Mouse (Mus musculus) ES-E14 (cell line): Measurements from ENCODE around the gene Scgb3a1.

Experiments
- CHD2 ChIP-seq: IDR thresholded peaks from 2 replicates; pipeline ENCODE4 v1.6.1; 2014; ENCODE audit warnings: mild to moderate bottlenecking, low read depth, low read length, inconsistent platforms
- HCFC1 ChIP-seq: IDR thresholded peaks from 2 replicates; pipeline ENCODE4 v1.6.1; 2012; ENCODE audit warnings: low read length, inconsistent platforms, borderline replicate concordance; ENCODE audit not compliant: insufficient read depth
- MAFK ChIP-seq: IDR thresholded peaks from 2 replicates; pipeline ENCODE4 v1.6.1; 2014; ENCODE audit warnings: mild to moderate bottlenecking, low read depth, low read length, inconsistent platforms; ENCODE audit not compliant: insufficient read depth
- ZC3H11A ChIP-seq: IDR thresholded peaks from 2 replicates; pipeline ENCODE4 v1.6.1; 2012; ENCODE audit warnings: low read depth, mild to moderate bottlenecking, inconsistent platforms, low read length, borderline replicate concordance
- ZNF384 ChIP-seq: IDR thresholded peaks from 2 replicates; pipeline ENCODE4 v1.6.1; 2012; ENCODE audit warnings: low read depth, low read length, inconsistent platforms

GRCm38 (mm10) chr11:49665462-49665861, 2.1 kb downstream of the Scgb3a1 start:
- TF ChIP-seq ZC3H11A = no peak
- no peak for TF ChIP-seq HCFC1
- TF ChIP-seq ZNF384 = no peak
- TF ChIP-seq CHD2 = no peak
- no peak for TF ChIP-seq MAFK
